Mouse (Mus musculus) CD4-positive helper T cell, adult 2 months (primary cell): Measurements from ENCODE around the gene Cyba.

Source experiments
- DNase-seq: peaks from one replicate; pipeline ENCODE4 v3.0.0-alpha.2; 2012; ENCODE audit warnings: low read depth, missing footprints, low spot score

Cyba gene

DNA sequence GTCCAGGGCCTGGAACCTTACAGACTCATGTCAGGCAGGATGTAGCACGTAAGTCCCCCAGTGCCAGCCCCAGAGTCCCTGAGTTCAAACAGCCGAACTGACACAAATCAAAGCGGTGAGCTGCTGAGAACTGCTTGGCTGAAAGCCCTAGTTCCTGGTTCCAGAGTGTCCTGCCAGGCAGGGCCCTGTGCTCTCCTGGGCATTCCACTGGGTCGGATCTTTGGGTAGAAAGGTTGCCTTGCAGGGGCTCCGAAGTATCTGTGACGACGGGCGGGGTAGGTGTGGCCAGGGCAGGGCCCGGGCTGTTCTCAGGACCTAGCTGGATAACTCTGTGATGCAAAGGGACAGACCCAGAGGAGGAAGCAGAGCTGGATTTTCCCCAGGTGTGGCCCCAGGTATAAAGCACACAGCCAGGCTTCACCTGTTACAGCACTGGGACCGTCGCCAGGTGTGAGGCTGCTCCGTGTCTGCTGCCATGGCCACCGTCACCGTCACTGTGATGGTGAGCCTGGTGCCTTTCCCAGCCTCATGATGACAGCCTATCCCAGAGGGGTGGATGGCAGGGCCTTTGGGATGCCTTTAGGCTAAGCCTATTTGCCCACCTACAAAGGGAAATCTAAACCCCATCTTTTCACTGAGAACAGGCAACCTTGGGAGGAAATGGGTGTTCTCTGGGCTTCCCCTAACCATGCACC is 11.2 kb downstream of the Cyba start, which contains the start of gene Il17c:
Il17c (plus strand) TSS at position 645 of the 695 bp plus-strand sequence.
- DNase-seq, result no peak

DNA sequence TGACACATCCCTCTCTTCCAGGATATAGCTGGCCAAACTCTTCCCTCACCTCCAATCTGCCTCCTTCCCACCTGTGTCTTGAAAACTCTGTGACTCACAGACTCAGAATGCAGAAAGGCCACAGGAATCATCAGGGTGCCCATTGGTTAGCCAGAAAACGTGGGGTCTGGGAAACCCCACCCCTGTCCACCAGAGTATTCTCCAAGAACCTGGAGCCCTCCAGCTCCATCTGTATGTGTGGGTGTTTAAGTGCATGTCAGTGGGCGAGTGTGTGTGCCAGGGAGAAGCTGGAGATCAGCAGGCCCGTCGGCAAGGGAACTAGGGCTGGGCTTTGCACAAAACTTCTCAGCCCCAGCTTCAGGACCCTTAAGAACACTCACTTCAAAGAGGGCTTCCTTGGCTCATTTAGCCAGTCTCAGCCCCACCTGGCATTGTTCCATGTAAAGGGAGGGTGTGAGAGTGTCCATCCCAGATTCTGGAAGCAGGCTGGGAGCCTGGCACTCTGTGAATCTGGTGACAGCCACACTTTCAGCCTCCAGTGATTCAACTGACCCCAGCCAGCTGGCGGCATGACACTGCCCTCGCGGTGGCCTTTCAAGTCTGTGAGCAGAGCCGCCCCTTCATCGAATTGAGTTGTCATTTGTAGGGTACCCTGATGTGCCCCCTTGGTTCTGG is 12.7 kb downstream of the Cyba start:
- DNase-seq, result no peak

DNA sequence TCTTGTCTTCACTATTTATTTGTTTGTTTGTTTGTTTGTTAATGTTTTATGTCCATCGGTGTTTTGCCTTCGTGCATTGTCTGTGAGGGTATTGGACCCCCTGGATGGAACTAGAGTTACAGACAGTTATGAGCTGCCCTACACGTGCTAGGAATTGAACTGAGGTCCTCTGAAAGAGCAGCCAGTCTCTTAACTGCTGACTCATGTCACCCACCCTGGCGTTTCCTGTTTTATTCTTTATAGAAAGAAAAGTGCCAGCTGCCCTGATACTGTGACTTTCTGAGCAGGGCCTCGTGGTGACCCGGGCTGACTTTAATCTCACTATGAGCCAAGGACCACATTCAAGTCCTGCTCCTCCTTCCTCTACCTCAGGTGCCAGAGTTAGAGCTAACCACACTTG is 17.2 kb downstream of the Cyba start:
- no peak for DNase-seq

DNA sequence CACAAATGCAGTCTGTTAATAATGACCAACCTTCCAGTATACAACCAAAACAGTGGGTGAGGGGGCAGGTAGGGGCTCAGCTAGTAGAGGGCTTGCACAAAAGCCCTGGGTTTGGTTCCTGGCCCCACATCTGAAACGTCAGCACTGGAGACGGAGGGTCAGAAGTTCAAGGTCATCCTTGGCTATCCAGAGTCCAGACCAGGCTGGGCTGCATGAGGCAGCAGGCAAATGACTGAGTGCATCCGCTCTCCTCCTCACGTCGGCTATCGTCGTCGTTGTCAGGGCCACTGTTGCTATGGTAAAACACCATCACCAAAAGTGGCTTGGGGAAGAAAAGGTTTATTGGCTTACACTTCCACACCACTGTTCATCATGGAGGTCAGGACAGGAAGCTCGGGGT is 18.4 kb downstream of the Cyba start:
- DNase-seq, result no peak

DNA sequence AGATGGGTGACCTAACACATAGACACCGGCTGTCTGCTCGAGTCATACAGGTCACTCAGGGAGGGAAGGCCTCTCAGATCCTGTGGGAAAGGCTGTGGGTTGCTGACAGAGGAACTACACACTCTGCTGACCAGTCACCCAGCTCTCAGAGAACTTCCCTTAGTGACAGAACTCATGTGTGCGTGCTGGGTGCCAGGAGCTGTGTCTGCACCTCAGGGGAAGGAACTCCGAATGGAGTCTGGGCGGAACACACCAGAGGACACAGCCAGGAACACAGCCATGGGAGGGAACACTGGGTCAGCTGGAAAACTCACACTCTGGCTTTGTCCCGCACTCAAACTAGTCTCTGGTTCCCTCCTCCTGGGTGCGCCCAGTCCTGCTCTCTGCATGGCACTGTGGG is 25.1 kb downstream of the Cyba start:
- no peak for DNase-seq

DNA sequence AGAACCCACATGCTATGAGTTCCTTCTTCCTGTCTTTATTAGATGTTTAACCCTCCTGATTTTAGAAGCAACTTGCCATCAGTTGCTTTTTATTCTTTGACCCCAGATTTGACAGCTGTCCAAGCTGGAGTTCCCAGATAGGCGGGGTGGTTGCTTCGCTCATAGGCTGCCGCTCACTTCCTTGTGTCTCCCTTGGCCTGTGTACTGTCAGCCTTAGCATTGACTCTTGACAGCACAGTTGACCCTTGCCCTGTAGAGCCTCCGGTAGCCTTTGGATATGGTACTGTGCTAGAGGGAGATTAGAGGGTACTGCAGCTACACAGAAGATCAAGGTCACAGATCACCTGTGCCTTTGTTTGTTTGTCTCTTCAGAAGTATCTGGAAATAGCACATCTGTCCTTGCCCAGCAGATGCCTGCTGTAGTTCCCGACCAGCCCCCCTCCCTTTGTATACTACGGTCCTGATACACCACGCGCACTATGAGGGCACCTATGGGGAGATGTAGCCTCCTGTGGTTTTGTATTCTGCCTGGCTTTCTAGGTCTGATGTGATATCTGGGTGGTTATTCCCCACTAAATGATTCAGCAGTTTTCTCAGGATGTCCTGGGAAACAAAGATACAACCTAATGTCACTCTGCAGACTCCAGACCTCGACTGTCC is 27.5 kb downstream of the Cyba start:
- DNase-seq, result no peak

DNA sequence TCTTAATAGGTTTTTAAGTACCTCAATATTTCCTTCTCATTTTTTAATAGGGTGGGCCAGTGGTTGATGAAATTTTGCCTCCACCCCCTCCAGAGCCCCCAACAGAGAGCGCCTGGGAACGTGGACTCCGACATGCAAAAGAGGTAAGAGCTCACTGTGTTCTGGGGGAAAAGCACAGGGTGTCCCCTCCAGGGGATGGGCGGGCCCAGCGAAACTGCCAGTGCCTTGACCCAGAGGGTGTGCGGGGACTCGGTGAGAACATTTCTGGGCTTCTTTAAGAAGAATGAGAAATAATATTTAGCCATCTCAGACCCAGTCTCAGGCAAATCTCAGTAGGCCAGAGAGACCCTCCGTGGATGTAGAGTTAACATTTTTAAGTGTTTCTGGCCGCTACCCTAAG is 34.5 kb downstream of the Cyba start:
- no peak for DNase-seq

DNA sequence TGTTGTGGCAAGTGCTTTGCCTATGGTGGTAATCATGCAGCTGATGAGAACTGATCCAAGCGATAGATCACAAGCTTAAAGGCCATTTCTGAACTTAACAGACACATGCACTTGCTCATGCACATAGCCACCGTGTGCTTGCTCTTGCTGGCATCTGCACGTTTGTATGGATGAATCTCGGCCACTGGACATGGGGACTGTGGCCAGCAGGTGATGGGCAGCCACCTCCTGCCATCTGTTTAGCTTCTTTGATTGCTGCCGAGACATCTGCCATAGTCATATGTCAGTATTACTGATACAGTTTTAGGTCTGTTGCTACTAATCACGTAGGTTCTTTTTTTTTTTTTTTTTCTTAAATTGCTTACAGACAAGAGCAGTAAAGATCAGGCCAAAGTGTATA is 37.4 kb downstream of the Cyba start:
- DNase-seq, result no peak

DNA sequence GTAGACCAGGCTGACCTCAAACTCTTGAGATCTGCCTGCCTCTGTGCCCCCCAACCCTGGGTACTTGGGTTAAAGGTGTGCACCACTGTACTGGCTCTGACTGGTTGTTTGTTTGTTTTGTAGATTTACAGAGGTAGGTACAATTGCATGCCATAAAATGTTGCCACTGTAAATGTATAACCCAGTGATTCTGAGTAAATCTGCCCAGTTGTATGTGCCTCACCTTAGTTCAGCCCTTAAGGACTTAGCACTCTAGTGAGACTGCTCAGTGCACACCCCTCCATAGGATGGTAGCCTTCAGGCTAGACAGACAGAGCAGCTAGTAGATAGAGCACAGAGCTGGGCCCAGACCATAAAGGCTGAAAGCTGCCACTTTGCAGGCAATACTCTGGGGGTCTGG is 39.0 kb downstream of the Cyba start:
- no peak for DNase-seq

DNA sequence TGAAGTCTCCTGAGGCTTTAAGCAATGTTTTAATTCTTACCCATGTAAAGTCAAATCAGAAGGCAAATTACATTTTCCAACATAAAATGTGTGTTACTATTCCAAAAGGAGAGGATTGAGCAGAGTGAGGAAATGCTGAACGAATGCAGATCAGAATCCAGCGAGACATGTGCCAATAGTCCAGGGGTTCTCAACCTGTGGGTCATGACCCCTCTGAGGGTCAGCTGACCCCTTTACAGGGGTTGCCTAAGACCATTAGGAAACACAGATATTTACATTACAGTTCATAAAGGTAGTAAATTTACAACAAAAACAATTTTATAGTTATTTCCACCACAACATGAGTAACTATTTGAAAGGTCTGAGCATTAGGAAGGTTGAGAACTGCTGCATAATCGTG is 42.0 kb downstream of the Cyba start:
- DNase-seq, result no peak

DNA sequence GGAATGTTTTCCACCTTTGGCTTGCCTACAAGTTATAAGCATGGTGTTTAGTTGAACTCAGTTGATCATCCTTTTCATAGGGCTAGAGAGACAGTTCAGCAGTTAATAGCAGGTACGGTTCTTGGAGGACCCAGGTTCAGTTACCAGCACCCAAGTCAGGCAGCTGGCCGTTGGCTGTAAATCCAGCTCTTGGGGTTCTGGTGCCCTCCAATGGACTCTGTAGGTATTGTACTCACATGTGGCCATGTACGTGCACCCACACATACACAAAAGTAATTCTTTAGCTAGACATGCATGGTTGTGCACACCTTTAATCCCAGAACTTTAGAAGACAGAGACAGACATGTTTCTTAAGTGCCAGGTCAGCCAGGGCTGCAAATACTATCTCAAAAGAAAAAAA is 43.4 kb downstream of the Cyba start:
- no peak for DNase-seq

DNA sequence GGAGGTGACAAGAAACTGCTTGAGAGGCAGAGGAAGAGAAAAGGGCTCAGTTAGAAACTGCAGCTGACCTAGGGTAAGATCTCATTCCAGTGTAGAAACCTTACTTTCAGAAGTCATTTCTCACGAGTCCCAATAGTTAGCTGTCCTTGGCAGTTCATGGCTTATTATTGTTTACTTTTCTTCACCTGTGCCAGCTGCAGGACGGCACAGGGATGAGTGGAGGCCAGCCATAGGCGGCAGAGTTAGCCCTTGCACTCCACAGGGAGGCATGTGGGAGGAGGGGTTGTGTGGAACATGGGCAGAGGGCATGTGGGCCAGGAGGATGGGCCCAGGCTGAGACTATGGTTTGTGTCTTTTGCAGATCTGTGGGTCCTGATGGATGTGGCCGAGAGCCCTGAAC is 49.7 kb downstream of the Cyba start:
- DNase-seq, result no peak

DNA sequence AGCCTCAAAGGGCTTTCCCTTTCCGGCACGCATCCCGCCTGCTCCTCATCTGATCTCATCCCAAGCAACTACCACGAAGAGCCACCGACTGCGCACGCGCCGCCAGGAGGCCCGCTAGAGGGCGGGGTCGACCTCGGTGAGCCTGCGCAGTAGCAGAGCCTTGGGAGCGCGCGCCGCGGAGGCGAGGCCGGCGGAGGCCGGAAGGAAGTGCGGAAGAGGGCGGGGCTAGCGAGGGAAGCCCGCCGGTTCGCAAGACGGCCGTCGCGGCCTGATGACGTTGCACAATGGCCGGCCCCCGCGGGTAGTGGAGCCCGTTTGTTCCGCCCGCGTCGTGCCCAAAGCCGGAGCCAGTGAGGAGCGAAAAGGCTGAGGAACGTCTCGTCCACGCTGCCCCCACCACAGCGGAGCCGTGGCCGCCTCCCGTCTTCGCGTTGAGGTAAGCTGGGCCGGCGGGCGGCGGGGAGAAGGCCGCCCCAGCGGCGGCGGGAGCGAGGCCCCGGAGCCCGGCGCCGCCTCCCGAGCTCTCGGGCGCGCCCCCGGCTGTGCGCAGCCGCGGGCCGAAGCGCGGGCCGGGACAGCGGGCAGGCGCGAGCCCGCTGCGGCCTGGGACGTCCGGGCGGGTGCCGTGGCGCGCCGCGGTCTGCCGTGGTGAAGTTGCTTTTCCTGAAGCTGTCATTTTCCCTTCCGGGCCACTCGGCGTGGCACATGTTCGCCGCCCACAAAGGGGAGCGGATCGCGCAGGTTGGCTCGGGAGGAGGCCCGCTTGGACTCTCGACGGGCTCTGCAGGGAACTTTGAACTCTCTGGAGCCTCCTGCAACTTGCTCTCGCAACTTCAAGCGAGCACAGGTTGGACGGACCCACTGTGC is 56.1 kb downstream of the Cyba start, which contains the start of gene Zc3h18:
Zc3h18 (plus strand) TSS at position 245 of the 867 bp plus-strand sequence.
- DNase-seq, result peak; percentile 99

DNA sequence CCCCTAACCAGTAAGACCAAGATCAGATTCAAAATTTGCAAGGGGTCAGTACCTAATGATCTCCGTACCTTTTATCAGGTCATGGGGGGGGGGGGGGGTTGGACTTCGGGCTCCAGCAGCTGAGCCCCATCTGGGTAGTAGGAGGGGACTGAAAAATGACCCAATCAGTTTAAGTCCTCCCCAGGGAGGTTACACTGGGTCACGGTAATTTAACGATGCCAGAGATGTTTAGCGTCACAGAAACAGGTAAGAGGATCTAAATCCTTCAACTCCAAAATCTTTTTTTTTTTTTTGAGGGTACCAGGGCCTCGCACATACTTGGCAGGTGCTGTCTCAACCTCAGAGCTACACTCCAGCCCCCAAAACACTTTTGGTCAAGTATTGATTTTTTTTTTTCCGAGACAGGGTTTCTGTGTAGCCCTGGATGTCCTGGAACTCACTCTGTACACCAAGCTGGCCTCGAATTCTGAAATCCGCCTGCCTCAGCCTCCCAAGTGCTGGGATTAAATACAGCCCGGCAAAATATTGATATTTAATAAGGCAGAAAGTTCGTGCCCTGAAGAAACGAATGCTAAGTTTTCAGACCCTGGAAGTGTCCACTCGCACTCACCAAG is 56.9 kb downstream of the Cyba start:
- DNase-seq, result peak; percentile 11

DNA sequence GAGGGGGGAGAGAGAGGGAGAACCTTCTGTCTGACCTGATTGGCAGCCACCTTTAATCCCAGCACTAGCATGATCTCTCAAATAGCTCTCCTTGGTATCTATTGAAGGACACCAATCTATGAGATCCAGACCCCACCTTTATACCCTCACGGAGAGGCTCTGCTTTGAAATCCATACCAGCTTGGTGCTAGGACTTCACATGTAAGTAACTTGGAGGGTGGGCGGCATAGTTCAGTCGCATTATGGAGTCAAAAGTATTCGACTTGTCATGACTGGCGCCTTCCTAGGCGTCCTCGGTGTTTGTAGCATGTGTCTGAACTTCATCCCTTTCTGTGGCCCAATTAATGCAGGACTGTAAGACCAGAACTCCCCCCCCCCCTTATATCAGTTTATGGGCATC is 57.4 kb downstream of the Cyba start:
- no peak for DNase-seq
